In genomic region chr13:21259171-21259631, GRCm38 (mm10) we compare ENCODE assay signal across 8 mouse cellular contexts. TPM values are rescaled to one million over a fixed set of nuclear protein-coding genes. Genes with fewer than 3 reads are reported as not detected.
DNase-seq lines count a peak whose midpoint lies in the region; ATAC-seq lines count a peak whose summit lies in the region.

No protein-coding gene starts in this region.

- no peaks in the 10 kb centered on the region for H3K4me1 ChIP-seq in hindbrain, embryonic 11.5 days (replicated peaks; ENCODE audit: control insufficient read depth, insufficient read depth, low read length)
- H3K4me1 ChIP-seq in midbrain, embryonic 13.5 days (replicated peaks): peaks cover 12% of the 10 kb centered on the region

- H3K4me3 ChIP-seq in hindbrain, embryonic 11.5 days (ENCODE audit: low read depth, low read length): peak overlapping the region; percentile 53
- H3K4me3 ChIP-seq in midbrain, embryonic 13.5 days (replicated peaks): peak overlapping the region; percentile 54

- peak overlapping the region; percentile 27 for H3K4me2 ChIP-seq in hindbrain, embryonic 11.5 days (replicated peaks; ENCODE audit: low read depth, low read length)
- peak overlapping the region; percentile 63 for H3K4me2 ChIP-seq in midbrain, embryonic 13.5 days (replicated peaks)

- H3K27ac ChIP-seq in hindbrain, embryonic 11.5 days (ENCODE audit: low read depth, low read length): no peak overlapping the region
- peak overlapping the region; percentile 44; the same call in 1 of the 2 replicates for H3K27ac ChIP-seq in midbrain, embryonic 13.5 days

- H3K9me3 ChIP-seq in hindbrain, embryonic 11.5 days (ENCODE audit: control insufficient read depth, low read length): no peaks in the 10 kb centered on the region
- H3K9me3 ChIP-seq in midbrain, embryonic 13.5 days: no peaks in the 10 kb centered on the region

- H3K9ac ChIP-seq in hindbrain, embryonic 11.5 days (ENCODE audit: low read depth, low read length): peak overlapping the region; percentile 38
- H3K9ac ChIP-seq in midbrain, embryonic 13.5 days (replicated peaks): peak overlapping the region; percentile 68

- 1% methylated on average over 15 of the region's 15 CpGs for WGBS in hindbrain, embryonic 11.5 days
- WGBS in midbrain, embryonic 13.5 days: under 1% methylated on average over 15 of the region's 15 CpGs

- intact Hi-C loops in left cerebral cortex, postnatal 25 days (cut with DNase I): loop anchor here (5.0 kb wide), 2 partner anchors 37 to 92 kb away; no protein-coding TSS in a partner anchor
- intact Hi-C loops in gastrocnemius, postnatal 36 days (cut with DNase I): no loop called here

- peak; percentile 31; the same call in 1 of the 2 replicates for ATAC-seq in hindbrain, embryonic 11.5 days (ENCODE audit: low FRiP score)
- ATAC-seq in midbrain, embryonic 13.5 days: peak; percentile 46; the same call in 1 of the 2 replicates

- no peaks in the 10 kb centered on the region for H3K36me3 ChIP-seq in hindbrain, embryonic 11.5 days (ENCODE audit: control insufficient read depth, insufficient read depth, low read length)
- no peaks in the 10 kb centered on the region for H3K36me3 ChIP-seq in midbrain, embryonic 13.5 days

- peak; percentile 42 to 62 for DNase-seq in left cerebral cortex, postnatal 25 days (ENCODE audit: low spot score in 2 of 2)
- DNase-seq in left cerebral cortex, adult 11 months (ENCODE audit: low spot score): no peak
- DNase-seq in cerebellum, postnatal 14 days: peak; percentile 27 to 39
- peak; percentile 63 for DNase-seq in hindbrain, embryonic 11.5 days (ENCODE audit: low spot score)
- no peak for DNase-seq in MN1 (ENCODE audit: low spot score)
- DNase-seq in gastrocnemius, postnatal 36 days: no peak
- DNase-seq in urinary bladder, postnatal 25 days (ENCODE audit: low spot score): no peak

- peaks cover 2% of the 10 kb centered on the region; the same call in 1 of the 2 replicates for H3K27me3 ChIP-seq in hindbrain, embryonic 11.5 days (ENCODE audit: control insufficient read depth, insufficient read depth, low read length)
- H3K27me3 ChIP-seq in midbrain, embryonic 13.5 days: peaks cover 59% of the 10 kb centered on the region

RNA-seq across cellular contexts. Expression of gene Gpx5, which starts 33.3 kb away (rescaled TPM):
- total RNA-seq in left cerebral cortex, postnatal 25 days (2021): not detected
- not detected in 2 replicates for polyA plus RNA-seq in hindbrain, embryonic 11.5 days (2014; fragmentation: Nextera tagmentation; extraction: Ambion mirVana)
- not detected in 2 replicates for polyA plus RNA-seq in midbrain, embryonic 13.5 days (2015; fragmentation: Nextera tagmentation; extraction: Ambion mirVana)
- not detected for total RNA-seq in gastrocnemius, postnatal 36 days (2021)

RNA-seq across cellular contexts. Expression of gene Gpx6, which starts 52.7 kb away (rescaled TPM):
- total RNA-seq in left cerebral cortex, postnatal 25 days (2021): not detected
- 0.32 TPM in 1 of 2 replicates, not detected in the other for polyA plus RNA-seq in hindbrain, embryonic 11.5 days (2014; fragmentation: Nextera tagmentation; extraction: Ambion mirVana)
- not detected in 2 replicates for polyA plus RNA-seq in midbrain, embryonic 13.5 days (2015; fragmentation: Nextera tagmentation; extraction: Ambion mirVana)
- total RNA-seq in gastrocnemius, postnatal 36 days (2021): not detected

Comparison
In these comparisons a context has a peak if more than half of its experiments do, and no peak if none do; other contexts are left out.
1. DNase-seq: peak in left cerebral cortex, postnatal 25 days (2 of 2), cerebellum, postnatal 14 days (2 of 2) and hindbrain, embryonic 11.5 days (single experiment); none in left cerebral cortex, adult 11 months (single experiment), MN1 (single experiment), gastrocnemius, postnatal 36 days (0 of 2) and urinary bladder, postnatal 25 days (single experiment).